Mouse (Mus musculus): ENCODE results near the gene Ciz1.

DNA sequence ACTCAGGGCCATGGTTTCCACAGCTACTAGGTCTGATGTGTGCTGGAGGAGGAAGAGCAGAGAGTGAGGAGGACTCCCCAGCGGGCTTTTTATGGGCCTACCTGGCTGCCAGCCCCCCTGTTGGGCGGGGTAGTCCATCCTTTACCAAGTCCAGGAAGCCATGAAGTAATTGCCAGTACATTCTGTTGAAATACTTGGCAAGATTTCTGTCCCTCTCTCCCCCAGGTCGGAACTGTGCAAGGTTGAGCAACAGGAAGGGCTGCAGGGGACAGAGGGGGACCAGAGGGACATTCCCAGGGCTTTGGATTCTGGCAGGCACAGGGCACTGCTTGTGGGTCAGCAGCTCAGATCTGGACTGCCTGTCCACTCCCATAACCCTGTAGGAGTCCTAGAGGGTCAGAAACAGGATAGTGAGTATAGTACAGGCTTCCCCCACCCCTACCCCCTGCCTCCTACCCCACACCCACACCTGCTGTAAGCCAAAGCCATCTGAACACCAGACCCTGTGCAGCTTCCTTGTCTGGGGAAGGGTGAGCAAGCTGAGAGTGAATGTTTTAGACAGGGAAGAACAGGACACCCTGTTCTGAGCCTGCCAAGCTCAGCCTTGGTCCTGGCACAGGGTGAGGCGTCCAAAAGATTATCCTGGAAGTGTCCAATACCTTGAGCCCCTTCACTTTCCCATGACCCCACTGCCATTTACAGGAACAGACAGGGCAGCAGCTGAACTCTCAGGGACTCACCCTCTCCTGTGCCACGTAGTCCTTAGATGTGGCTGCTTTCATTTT is 35.8 kb downstream of the Ciz1 start, which contains the start of gene Lcn2:
- no peak for TF ChIP-seq CTCF (IDR thresholded peaks at IDR 0.05; ENCODE audit: low read depth, low read length)
- no peak for TF ChIP-seq EP300 (IDR thresholded peaks at IDR 0.05; ENCODE audit: insufficient read depth, low read depth, low read length)
